Mouse (Mus musculus) testis, adult 2 months (tissue): ENCODE measurements around the gene Cage1.

Experiments used
- CTCF ChIP-seq: fragments of 200-500 bp; IDR thresholded peaks from 2 replicates; pipeline ENCODE4 v1.5.1; 2012; ENCODE audit warnings: low read depth, mild to moderate bottlenecking, inconsistent platforms, low read length, moderate library complexity; ENCODE audit not compliant: control insufficient read depth, insufficient read depth, insufficient replicate concordance
- POLR2A ChIP-seq: fragments of 200-500 bp; IDR thresholded peaks from 2 replicates; pipeline ENCODE4 v1.6.1; 2012; ENCODE audit warnings: low read depth, mild to moderate bottlenecking, inconsistent platforms, low read length, moderate library complexity; ENCODE audit not compliant: control insufficient read depth

DNA sequence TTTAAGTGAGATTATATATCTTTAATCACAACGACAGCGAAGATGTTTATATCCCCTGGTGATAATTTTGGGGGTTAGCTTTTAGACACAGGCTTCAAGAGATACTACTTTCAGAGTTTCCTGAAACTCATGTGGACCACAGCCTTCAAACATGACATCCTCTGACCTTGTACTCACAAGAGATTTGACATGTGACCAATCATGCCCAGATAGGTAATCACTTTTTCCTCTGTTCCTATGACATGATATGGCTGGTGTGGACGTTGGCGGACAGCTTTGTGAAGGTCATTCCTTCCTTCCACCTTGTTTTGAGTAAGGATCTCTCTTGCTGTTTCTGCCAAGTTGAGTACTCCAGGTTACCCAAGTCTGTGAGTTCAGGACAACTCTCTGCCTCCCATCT, 8.5 kb downstream of the Cage1 start:
- TF ChIP-seq CTCF (no peak), POLR2A (no peak)
